Mouse (Mus musculus): ENCODE measurements around the gene Depdc5.

DNA sequence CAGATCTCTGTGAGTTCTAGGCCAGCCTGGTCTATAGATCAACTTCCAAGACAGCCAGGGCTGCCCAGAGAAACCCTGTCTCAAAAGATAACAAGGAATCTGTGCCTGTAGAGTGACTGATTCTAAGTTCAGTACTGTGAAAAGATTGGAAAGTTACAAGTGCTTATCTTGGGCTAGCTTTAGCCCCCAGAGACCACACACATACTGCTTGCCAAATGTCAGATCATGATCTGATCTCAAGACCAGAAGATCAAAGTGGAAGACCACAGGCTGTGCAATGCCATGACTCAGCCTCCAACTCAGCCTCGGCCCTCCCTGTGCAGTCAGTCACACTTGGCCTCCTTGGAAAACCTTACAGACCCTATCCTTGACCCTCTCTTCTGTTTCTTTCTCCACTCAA is 29.0 kb upstream of the Depdc5 start:
- TF ChIP-seq GATA1 (IDR thresholded peaks at IDR 0.05; ENCODE audit: low read length), result no peak
- TF ChIP-seq TAL1 (IDR thresholded peaks at IDR 0.05; ENCODE audit: low read length), result no peak

Measured in erythroblast, embryonic 14.5 days (primary cell).